Mouse (Mus musculus) kidney, adult 2 months (tissue): Measurements from ENCODE around the gene Urad. TPM values are rescaled to one million over a fixed set of nuclear protein-coding genes. Genes with fewer than 3 reads are reported as not detected.

Experiments
- DNase-seq: peaks from one replicate; pipeline ENCODE4 v3.0.0; 2021
- H3K27ac ChIP-seq: fragments of 200-500 bp; 2 replicates; pipeline ENCODE4 v1.5.1; 2012; ENCODE audit warnings: low read depth, low read length, control low read depth, inconsistent platforms; ENCODE audit not compliant: insufficient read depth
- H3K27me3 ChIP-seq: fragments of 200-500 bp; replicated peaks from 2 replicates; pipeline ENCODE4 v1.6.1; 2012; ENCODE audit warnings: mild to moderate bottlenecking, moderate library complexity, low read length, inconsistent platforms; ENCODE audit not compliant: control insufficient read depth, insufficient read depth
- H3K36me3 ChIP-seq: fragments of 200-500 bp; 2 replicates; pipeline ENCODE4 v1.6.1; 2012; ENCODE audit warnings: mild to moderate bottlenecking, moderate library complexity, low read length, inconsistent platforms; ENCODE audit not compliant: control insufficient read depth, insufficient read depth
- H3K4me1 ChIP-seq: fragments of 200-500 bp; 2 replicates; pipeline ENCODE4 v1.6.1; 2011; ENCODE audit warnings: low read length; ENCODE audit not compliant: control insufficient read depth, insufficient read depth
- H3K4me3 ChIP-seq: fragments of 200-500 bp; 2 replicates; pipeline ENCODE4 v1.5.1; 2011; ENCODE audit warnings: mild to moderate bottlenecking, low read depth, low read length, control low read depth; ENCODE audit not compliant: insufficient read depth
- CTCF ChIP-seq: fragments of 200-500 bp; conservative IDR thresholded peaks from 2 replicates; pipeline ENCODE4 v1.5.1; 2011; ENCODE audit warnings: low read depth, mild to moderate bottlenecking, control low read depth, low read length, moderate library complexity, mixed read lengths; ENCODE audit not compliant: insufficient read depth, insufficient read length
- POLR2A ChIP-seq: fragments of 200-500 bp; IDR thresholded peaks from one replicate; pipeline ENCODE4 v1.6.1; 2011; ENCODE audit warnings: low read depth, low read length, control low read depth
- WGBS: fragments of 180-500 bp; shearing (Covaris S2); methylation state at CpG from one replicate; pipeline ENCODE4 v1.1.7; 2018; 5-methylcytosine and 5-hydroxymethylcytosine counted together
- polyA plus RNA-seq: library from polyadenylated mRNA; depleted of rRNA; stranded (reverse); fragments of >200 nt; gene quantifications from 2 replicates; pipeline ENCODE4 v1.2.3, GENCODE M21; 2012

Urad gene
- polyA plus RNA-seq, 1 experiment = not detected

DNA sequence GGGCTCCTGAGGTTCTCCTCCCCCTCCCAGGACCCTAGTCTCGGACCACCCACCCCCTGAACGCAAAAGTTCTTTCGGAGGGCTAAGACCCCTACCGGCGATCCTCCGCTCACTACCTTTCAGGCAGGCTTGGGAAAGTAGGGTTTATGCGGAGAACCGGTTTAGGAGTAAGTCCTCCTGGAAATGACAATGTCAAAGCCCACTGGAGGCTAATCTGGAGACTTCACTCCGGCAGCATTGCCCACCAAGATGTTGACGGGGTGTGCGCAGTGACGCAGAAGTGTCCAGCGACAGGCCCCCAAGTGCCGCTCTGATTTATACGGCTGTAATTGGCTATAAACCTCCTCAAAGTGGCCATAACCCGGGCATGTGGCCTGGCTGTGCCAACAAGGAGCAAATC is 17.1 kb downstream of the Urad start:
- H3K36me3 ChIP-seq = no peaks in the 10 kb centered on the region

DNA sequence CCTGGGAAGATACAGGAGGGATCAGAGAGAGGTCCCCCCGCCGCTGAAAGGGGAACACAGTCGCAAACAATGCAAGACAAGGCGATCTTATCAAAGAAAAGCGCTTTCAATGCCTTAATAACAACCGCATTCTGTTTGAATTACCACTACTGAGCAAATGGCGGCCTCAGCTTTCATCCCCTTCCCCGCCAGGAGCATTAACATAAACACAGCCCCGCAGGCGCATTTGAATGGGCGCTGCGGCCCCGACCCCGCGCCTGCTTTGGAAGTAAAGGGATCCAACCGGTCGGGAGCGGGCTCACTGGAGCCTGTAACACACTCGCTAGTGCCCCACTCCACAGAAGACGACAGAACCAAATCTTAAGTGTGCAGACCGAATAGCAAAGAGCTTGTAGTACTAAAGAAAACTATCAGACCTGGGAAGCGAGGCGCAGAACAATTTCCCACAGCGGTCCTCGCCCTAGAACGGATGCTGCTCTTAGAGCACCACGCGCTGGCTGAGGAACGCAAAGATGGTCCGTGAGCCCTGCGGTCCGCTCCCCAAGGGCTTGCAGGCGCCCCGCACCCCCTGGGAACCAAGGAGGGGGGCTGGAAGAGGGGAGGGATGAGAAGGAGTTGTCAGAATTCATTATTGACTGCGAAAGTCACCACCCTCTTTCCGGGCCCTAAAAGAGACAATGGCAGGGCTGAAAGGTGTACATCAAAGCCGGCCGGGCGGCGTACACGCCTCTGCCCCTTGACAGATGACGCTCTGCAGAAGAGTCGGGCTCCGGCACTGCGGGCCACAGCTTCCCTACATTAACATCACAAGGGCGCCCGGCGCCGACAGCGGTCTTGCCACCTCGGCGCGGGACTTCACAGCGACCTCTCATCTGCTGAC is 17.7 kb downstream of the Urad start:
- Histone ChIP-seq H3K27me3 (peaks cover 5% of the 10 kb centered on the region), H3K4me3 (no peak overlapping the region), H3K4me1 (no peaks in the 10 kb centered on the region), H3K27ac (no peak overlapping the region), H3K36me3 (no peaks in the 10 kb centered on the region)
- 2% methylated on average over 54 of the region's 54 CpGs for WGBS
- TF ChIP-seq POLR2A = no peak
- TF ChIP-seq CTCF = no peak
- DNase-seq = no peak

More for the DNA sequence above, 17.1 kb downstream of the Urad start:
- DNase-seq = no peak
- H3K4me3 ChIP-seq = no peak overlapping the region
- TF ChIP-seq POLR2A (no peak), CTCF (no peak)
- H3K27ac ChIP-seq = no peak overlapping the region
- no peaks in the 10 kb centered on the region for H3K4me1 ChIP-seq
- H3K27me3 ChIP-seq = peaks cover 5% of the 10 kb centered on the region
- 3% methylated on average over 16 of the region's 16 CpGs for WGBS

DNA sequence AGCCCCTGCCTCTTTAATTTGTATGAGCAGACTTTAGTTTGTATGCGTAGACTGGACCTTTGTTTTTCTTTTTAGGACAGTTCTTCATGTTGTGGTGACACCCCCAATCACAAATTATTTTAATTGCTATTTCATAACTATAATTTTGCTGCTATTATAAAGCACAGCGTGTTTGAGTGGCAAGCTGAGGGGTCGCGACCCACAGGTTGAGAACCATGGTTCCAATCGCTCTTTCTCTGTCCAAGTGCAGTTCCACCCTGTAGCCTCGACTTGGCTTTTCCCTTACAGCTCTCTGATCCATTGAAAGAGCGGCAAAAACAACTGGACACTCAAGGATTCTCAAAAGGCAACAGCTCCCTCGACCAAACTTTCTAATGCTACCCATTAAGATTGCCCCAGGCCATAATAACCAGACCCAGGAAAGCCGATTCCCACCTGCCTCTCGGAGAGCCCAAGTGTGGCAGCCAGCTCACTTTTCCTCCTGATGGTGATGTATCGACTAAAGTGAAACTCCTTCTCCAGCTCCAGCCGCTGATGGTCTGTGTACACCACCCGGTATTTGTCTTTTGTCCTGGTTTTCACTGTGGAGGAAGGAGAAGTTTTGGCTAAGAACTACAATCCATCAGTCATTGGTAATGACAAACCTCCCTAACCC is 19.4 kb downstream of the Urad start:
- H3K27me3 ChIP-seq = peaks cover 5% of the 10 kb centered on the region
- H3K27ac ChIP-seq = no peak overlapping the region

DNA sequence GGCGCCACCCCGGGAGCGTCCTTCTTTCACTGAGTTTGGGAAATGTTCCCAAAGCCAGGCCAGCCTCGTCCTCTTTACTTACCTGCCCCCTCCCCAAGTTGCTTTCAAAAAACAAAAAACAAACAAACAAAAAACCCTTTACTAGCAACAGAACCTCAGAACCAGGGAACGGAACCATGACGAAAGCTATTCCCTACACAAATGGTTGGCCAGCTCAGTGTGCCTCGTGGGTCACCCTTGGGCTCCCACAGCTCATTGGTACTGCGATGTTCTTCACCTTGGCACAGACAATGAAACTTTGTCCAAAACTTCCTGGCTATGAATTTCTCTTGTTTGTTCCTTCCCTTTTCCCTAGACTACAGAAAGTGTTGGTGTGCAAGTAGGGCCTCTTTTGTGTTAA is 20.1 kb downstream of the Urad start:
- peaks cover 5% of the 10 kb centered on the region for H3K27me3 ChIP-seq

More for the DNA sequence above, 19.4 kb downstream of the Urad start:
- DNase-seq = no peak
- Histone ChIP-seq H3K36me3 (no peaks in the 10 kb centered on the region), H3K4me3 (no peak overlapping the region), H3K4me1 (no peaks in the 10 kb centered on the region)
- WGBS = 11% methylated on average over 13 of the region's 13 CpGs
- TF ChIP-seq POLR2A (no peak), CTCF (no peak)

DNA sequence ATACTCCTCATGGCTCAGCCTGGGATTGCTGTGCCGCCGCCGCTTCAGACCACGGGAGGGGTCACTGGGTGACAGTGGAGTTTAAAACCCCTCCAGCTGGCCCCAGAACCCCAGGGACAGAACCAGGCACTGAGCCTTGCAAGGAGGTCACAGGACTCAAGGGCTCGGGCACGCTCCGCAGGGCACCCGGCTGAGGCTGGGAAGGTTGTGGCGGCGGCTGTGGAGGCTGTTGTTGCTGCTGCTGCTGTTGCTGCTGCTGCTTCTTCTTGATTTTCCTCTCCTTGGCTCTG is 20.5 kb downstream of the Urad start:
- WGBS = 9% methylated on average over 10 of the region's 10 CpGs
- no peak for DNase-seq
- peaks cover 5% of the 10 kb centered on the region for H3K27me3 ChIP-seq

More for the DNA sequence above, 20.1 kb downstream of the Urad start:
- DNase-seq = no peak
- Histone ChIP-seq H3K27ac (no peak overlapping the region), H3K36me3 (no peaks in the 10 kb centered on the region), H3K4me3 (no peak overlapping the region), H3K4me1 (no peaks in the 10 kb centered on the region)
- no peak for TF ChIP-seq CTCF
- no peak for TF ChIP-seq POLR2A
- 17% methylated on average over 8 of the region's 8 CpGs for WGBS

DNA sequence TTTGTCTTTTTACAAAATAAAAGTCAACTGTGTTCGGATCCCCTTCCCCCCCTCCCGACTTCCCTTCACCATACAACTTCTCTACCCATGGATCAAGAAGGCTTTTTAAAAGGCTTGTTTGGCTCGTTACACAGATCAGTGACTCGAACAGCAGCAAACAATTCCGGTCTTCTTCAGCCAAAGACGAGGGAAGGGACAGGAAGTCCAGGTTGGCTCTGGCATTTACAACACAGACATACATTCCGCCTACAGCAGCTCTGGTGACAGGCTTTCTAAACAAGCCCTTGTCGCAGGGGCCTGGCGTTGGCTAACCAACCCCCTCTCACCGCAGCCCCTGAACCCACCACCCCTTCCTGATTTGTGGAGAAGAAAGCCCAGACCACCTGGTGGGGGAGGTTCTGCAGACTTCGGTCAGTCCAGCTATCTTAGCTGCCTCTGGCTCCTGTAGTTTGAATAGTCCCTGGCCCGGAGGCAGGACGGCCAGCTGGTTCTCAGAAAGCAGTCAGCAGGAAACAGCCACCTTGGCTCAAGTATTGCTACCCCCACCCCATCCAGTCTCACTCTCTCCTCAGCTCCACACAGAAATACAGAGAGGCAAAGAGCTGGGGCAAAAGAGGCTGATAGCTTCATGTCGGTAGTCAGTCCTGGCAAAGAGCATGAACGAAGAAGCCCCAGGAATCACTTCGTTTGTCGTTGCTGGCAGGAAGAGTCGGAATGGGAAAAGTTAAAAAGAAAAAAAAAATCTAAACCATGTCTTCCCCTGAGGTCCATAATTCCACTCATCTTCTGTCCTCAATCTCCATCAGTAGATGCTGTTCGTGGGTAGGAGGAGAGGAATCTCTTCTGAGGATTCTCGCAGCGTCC is 21.1 kb downstream of the Urad start:
- no peak for TF ChIP-seq CTCF
- TF ChIP-seq POLR2A = no peak
- WGBS = 7% methylated on average over 21 of the region's 21 CpGs
- Histone ChIP-seq H3K36me3 (no peaks in the 10 kb centered on the region), H3K4me3 (no peak overlapping the region), H3K27me3 (peaks cover 3% of the 10 kb centered on the region), H3K4me1 (no peaks in the 10 kb centered on the region), H3K27ac (no peak overlapping the region)
- no peak for DNase-seq

More for the DNA sequence above, 20.5 kb downstream of the Urad start:
- H3K4me3 ChIP-seq = no peak overlapping the region
- TF ChIP-seq CTCF (no peak), POLR2A (no peak)
- H3K36me3 ChIP-seq = no peaks in the 10 kb centered on the region
- no peak overlapping the region for H3K27ac ChIP-seq
- no peaks in the 10 kb centered on the region for H3K4me1 ChIP-seq
